Mouse (Mus musculus) neural tube, embryonic 13.5 days (tissue): ENCODE results near the gene Phf20. TPM values are rescaled to one million over a fixed set of nuclear protein-coding genes. Genes with fewer than 3 reads are reported as not detected.

ENCODE experiments used
- ATAC-seq: fragments of 200-750 bp; cut with Nextera tagmentation; 2 replicates; pipeline ENCODE4 v1.8.0; 2017; ENCODE audit warnings: low read depth, mild to moderate bottlenecking, moderate TSS enrichment, moderate library complexity
- H3K27ac ChIP-seq: fragments of 300-500 bp; sonication (generic); replicated peaks from 2 replicates; pipeline ENCODE4 v1.5.1; 2015; ENCODE audit warnings: moderate library complexity, mild to moderate bottlenecking, inconsistent platforms
- H3K27me3 ChIP-seq: fragments of 300-500 bp; sonication (generic); 2 replicates; pipeline ENCODE4 v1.6.1; 2015; ENCODE audit warnings: mild to moderate bottlenecking, inconsistent platforms
- H3K36me3 ChIP-seq: fragments of 300-500 bp; sonication (generic); 2 replicates; pipeline ENCODE4 v1.6.1; 2015; ENCODE audit warnings: mild to moderate bottlenecking, inconsistent platforms
- H3K4me1 ChIP-seq: fragments of 300-500 bp; sonication (generic); replicated peaks from 2 replicates; pipeline ENCODE4 v1.6.1; 2015; ENCODE audit warnings: inconsistent platforms
- H3K4me2 ChIP-seq: fragments of 300-500 bp; sonication (generic); 2 replicates; pipeline ENCODE4 v1.6.1; 2015; ENCODE audit warnings: inconsistent platforms, mild to moderate bottlenecking, moderate library complexity
- H3K4me3 ChIP-seq: fragments of 300-500 bp; sonication (generic); 2 replicates; pipeline ENCODE4 v1.5.1; 2015; ENCODE audit warnings: mild to moderate bottlenecking, inconsistent platforms
- H3K9ac ChIP-seq: fragments of 300-500 bp; sonication (generic); 2 replicates; pipeline ENCODE4 v1.6.1; 2015; ENCODE audit warnings: moderate library complexity, mild to moderate bottlenecking, inconsistent platforms
- H3K9me3 ChIP-seq: fragments of 300-500 bp; sonication (generic); 2 replicates; pipeline ENCODE4 v1.6.1; 2016; ENCODE audit warnings: inconsistent platforms
- WGBS: fragments of 180-500 bp; shearing (Covaris S2); methylation state at CpG from one replicate; pipeline ENCODE4 v1.1.7; 2015; 5-methylcytosine and 5-hydroxymethylcytosine counted together
- polyA plus RNA-seq: library from polyadenylated mRNA; unstranded; fragments of >200 nt; fragmentation: Nextera tagmentation; extraction: Ambion mirVana; gene quantifications from 2 replicates; pipeline ENCODE4 v1.2.1, GENCODE M21; 2015

Gene Phf20
- 101 and 126 TPM in 2 replicates for polyA plus RNA-seq

- peaks cover 35% of the 10 kb centered on the region for H3K4me1 ChIP-seq
- under 1% methylated on average over 72 of the region's 88 CpGs for WGBS
These were observed at the start of gene Phf20 for GRCm38 (mm10) chr2:156196302-156197128. Phf20 (plus strand) TSS chr2:156196466.

DNA sequence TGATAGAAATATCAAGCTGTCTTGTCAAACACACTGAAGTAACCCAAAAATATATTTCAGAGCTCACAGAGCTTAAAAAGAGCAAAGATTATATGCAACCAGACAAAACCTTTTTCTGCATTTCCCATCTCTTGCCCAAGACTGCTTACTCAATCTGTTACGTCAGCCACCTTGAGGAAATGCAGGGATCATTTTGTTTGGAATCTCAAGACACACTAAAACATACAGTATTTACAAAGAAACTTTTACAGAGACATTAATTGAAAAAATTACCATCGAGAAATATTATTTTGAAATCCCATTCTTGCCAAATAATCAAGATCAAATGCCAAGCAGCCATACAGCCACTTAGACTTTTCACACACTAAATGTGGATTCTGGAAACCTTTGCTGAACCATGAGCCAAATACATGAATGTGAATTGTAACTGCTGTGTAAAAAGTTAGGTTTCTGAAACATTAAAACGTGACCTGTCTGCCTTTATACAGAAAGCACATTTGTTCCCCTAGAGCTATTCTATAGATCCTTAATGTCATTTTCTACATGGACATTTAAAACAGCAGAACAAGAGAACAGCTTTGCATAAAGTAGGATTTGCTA, 48.9 kb upstream of the Phf20 start:
- no peak for ATAC-seq
- Histone ChIP-seq H3K4me1 (peaks cover 27% of the 10 kb centered on the region), H3K4me3 (no peak overlapping the region), H3K9ac (no peak overlapping the region), H3K4me2 (no peak overlapping the region), H3K36me3 (peaks cover 50% of the 10 kb centered on the region), H3K27me3 (no peaks in the 10 kb centered on the region), H3K9me3 (no peaks in the 10 kb centered on the region), H3K27ac (no peak overlapping the region)
- 91% methylated on average over 3 of the region's 3 CpGs for WGBS

More at GRCm38 (mm10) chr2:156196302-156197128, at the start of gene Phf20:
- ATAC-seq, result peak; percentile 98
- Histone ChIP-seq H3K4me2 (peak within 1 kb of the TSS; percentile 79), H3K4me3 (peak within 1 kb of the TSS; percentile 75), H3K27ac (peak within 1 kb of the TSS; percentile 97), H3K9me3 (no peaks in the 10 kb centered on the region), H3K9ac (peak within 1 kb of the TSS; percentile 86), H3K27me3 (no peaks in the 10 kb centered on the region), H3K36me3 (peaks cover 10% of the 10 kb centered on the region; the same call in 1 of the 2 replicates)

DNA sequence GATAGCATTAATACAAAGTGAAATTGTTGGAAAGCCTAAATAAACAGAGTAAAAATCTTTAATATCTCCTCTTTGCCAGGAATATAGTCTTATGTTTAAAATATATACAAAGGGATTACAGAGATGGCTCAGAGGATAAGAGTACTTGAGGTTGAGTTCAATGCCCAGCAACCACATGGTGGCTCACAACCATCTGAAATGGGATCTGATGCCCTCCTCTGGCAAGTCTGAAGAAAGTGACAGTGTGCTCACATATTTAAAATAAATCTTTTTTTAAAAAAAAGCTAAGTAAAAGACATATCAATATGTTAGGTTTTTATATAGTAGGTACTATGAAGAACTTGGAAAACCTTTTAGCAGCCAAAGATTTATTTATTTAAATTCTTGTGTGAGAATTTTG, 44.7 kb upstream of the Phf20 start:
- Histone ChIP-seq H3K36me3 (peaks cover 70% of the 10 kb centered on the region), H3K4me3 (no peak overlapping the region), H3K4me1 (0 out of 2 replicates have a peak, but pooled peaks cover 4% of the 10 kb centered on the region), H3K27ac (no peak overlapping the region), H3K27me3 (no peaks in the 10 kb centered on the region), H3K4me2 (no peak overlapping the region), H3K9me3 (no peaks in the 10 kb centered on the region), H3K9ac (no peak overlapping the region)
- ATAC-seq, result no peak

- Histone ChIP-seq H3K9me3 (no peaks in the 10 kb centered on the region), H3K27me3 (no peaks in the 10 kb centered on the region), H3K36me3 (peaks cover 84% of the 10 kb centered on the region), H3K4me3 (no peak overlapping the region), H3K27ac (no peak overlapping the region), H3K4me1 (no peaks in the 10 kb centered on the region), H3K4me2 (no peak overlapping the region), H3K9ac (no peak overlapping the region)
- ATAC-seq, result no peak
- WGBS, result 100% methylated on average over 1 of the region's 1 CpGs
These were observed 30.8 kb upstream of the Phf20 start for GRCm38 (mm10) chr2:156165478-156165877.

GRCm38 (mm10) chr2:156166557-156166956, 29.7 kb upstream of the Phf20 start:
- whole genome bisulfite sequencing, result 95% methylated on average over 5 of the region's 5 CpGs
- H3K27me3 ChIP-seq, result no peaks in the 10 kb centered on the region
- H3K4me1 ChIP-seq, result no peaks in the 10 kb centered on the region
- H3K27ac ChIP-seq, result no peak overlapping the region
- ATAC-seq, result no peak
- peaks cover 88% of the 10 kb centered on the region for H3K36me3 ChIP-seq
- H3K9me3 ChIP-seq, result no peaks in the 10 kb centered on the region
- no peak overlapping the region for H3K4me3 ChIP-seq
- H3K4me2 ChIP-seq, result no peak overlapping the region
- H3K9ac ChIP-seq, result no peak overlapping the region

GRCm38 (mm10) chr2:156177079-156177478, 19.2 kb upstream of the Phf20 start:
- peak overlapping the region; percentile 22; the same call in 1 of the 2 replicates for H3K4me2 ChIP-seq

GRCm38 (mm10) chr2:156177651-156178050, 18.6 kb upstream of the Phf20 start:
- Histone ChIP-seq H3K27ac (no peak overlapping the region), H3K9ac (no peak overlapping the region), H3K36me3 (peaks cover 41% of the 10 kb centered on the region), H3K4me1 (peaks cover 49% of the 10 kb centered on the region), H3K4me3 (peak overlapping the region; percentile 99), H3K9me3 (no peaks in the 10 kb centered on the region), H3K27me3 (no peaks in the 10 kb centered on the region), H3K4me2 (peak overlapping the region; percentile 95)
- ATAC-seq, result no peak
- 78% methylated on average over 7 of the region's 7 CpGs for WGBS

More at GRCm38 (mm10) chr2:156177079-156177478, 19.2 kb upstream of the Phf20 start:
- Histone ChIP-seq H3K36me3 (peaks cover 47% of the 10 kb centered on the region), H3K27me3 (no peaks in the 10 kb centered on the region), H3K27ac (no peak overlapping the region), H3K9ac (no peak overlapping the region), H3K4me3 (no peak overlapping the region), H3K9me3 (no peaks in the 10 kb centered on the region), H3K4me1 (peaks cover 49% of the 10 kb centered on the region)
- ATAC-seq, result no peak
- 91% methylated on average over 6 of the region's 6 CpGs for WGBS

DNA sequence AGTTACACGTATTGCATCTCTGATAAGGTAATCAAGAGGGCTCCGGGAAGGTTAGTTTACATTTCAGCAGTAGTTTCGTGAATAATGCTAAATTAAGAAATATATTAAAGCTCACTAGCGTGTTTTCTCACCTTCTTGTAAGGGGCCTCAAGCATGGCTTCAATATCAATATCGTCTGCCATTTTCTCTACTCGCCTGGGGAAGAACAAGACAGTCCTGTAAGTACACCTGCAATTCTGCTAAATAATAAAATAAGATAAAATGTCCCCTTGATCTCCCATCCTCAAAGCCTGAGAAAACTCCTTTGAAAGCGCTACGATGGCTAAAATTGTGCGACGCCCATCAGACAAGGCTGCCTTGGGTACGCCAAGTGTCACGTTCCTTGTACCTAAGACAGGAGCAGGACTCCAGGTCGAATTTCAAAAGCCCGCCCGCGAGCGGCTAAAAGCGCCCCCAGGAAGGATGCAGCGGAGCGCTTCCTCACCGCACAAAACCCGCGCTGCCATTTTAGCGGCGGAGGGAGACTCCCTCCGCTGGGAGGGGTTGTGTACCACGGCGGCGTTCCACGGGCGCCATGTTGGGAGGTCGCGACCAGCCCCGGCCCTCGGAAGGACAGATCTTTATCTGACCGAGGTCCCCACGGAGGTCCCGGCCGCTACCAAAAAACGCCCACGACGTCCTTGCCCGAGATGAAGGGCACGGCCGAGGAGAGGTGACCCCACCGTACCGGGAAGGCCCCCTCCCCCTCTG, 17.0 kb upstream of the Phf20 start:
- ATAC-seq, result peak; percentile 47
- Histone ChIP-seq H3K4me3 (peak overlapping the region; percentile 99), H3K27ac (peak overlapping the region; percentile 99), H3K9me3 (no peaks in the 10 kb centered on the region), H3K27me3 (no peaks in the 10 kb centered on the region), H3K4me2 (peak overlapping the region; percentile 95), H3K4me1 (peaks cover 45% of the 10 kb centered on the region), H3K9ac (peak overlapping the region; percentile 100), H3K36me3 (peaks cover 29% of the 10 kb centered on the region)
- WGBS, result 1% methylated on average over 47 of the region's 47 CpGs

DNA sequence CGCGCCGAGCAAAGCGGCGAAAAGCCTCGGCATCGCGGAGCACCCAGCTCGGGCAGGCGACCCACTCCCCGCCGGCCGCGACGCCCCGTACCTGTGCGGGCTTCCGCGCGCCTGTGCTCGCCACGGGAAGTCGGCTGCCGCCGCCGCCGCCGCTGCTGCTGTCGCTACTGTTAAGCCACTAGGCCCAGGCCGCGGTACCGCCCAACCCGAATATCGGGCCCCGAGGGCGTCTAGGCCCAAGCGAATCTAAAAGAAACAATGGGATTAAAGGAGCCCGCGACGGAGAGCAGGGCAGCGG, 16.5 kb upstream of the Phf20 start:
- peak overlapping the region; percentile 100 for H3K9ac ChIP-seq
- H3K4me2 ChIP-seq, result peak overlapping the region; percentile 95; the same call in 1 of the 2 replicates
- 0% methylated on average over 34 of the region's 41 CpGs for WGBS
- H3K27me3 ChIP-seq, result no peaks in the 10 kb centered on the region
- H3K4me3 ChIP-seq, result peak overlapping the region; percentile 99
- H3K4me1 ChIP-seq, result peaks cover 43% of the 10 kb centered on the region
- peaks cover 24% of the 10 kb centered on the region for H3K36me3 ChIP-seq
- no peaks in the 10 kb centered on the region for H3K9me3 ChIP-seq
- peak; percentile 17; the same call in 1 of the 2 replicates for ATAC-seq
- peak overlapping the region; percentile 99 for H3K27ac ChIP-seq

GRCm38 (mm10) chr2:156180094-156180821, 16.0 kb upstream of the Phf20 start, which contains the start of gene Rbm39:
Rbm39 (minus strand) TSS chr2:156180238.
- Histone ChIP-seq H3K4me3 (peak within 1 kb of the TSS; percentile 99), H3K4me1 (peaks cover 43% of the 10 kb centered on the region), H3K27ac (peak within 1 kb of the TSS; percentile 99), H3K9me3 (no peaks in the 10 kb centered on the region), H3K4me2 (peak within 1 kb of the TSS; percentile 95), H3K9ac (peak within 1 kb of the TSS; percentile 100), H3K27me3 (no peaks in the 10 kb centered on the region), H3K36me3 (peaks cover 24% of the 10 kb centered on the region)
- peak; percentile 97 for ATAC-seq
- WGBS, result under 1% methylated on average over 47 of the region's 47 CpGs

DNA sequence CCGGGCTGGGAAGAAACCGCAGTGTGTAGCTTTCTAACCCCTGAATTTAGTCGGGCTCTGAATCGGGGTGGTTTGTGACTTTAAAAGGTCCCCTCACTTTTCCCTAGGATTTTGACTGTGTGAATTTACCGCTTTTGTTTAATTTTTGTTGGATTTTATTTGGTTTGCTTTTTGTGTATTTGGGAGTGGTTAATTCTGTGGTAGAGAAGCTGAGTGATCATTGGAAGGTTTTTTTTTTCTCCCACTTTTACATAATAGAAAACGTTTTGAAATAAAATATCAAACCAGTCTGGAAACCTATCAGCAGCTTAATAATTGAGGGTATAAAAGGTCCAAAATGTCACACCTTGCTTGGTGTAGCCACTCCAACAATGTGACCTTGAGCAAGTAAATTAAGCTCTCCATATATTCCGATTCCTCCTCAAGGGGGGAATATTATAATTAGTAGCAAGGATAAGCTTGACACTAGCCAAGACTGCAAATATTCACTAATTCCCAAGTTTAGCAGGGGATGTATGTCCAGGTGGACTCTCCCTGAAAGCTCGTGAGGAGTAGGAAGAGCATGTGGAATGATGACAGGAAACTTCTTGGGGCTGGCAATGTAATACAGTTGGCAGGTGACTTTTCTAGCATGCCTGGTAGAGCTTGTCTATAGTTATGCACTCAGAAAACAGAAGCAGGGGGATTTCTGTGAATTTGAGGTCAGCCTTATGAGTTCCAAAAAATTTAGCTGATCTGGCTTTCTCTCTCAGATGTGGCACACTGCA, 15.3 kb upstream of the Phf20 start:
- peaks cover 38% of the 10 kb centered on the region for H3K4me1 ChIP-seq
- H3K9me3 ChIP-seq, result no peaks in the 10 kb centered on the region
- peak overlapping the region; percentile 99 for H3K4me3 ChIP-seq

More for the DNA sequence above, 15.3 kb upstream of the Phf20 start:
- Histone ChIP-seq H3K4me2 (peak overlapping the region; percentile 65), H3K27ac (peak overlapping the region; percentile 97), H3K27me3 (no peaks in the 10 kb centered on the region), H3K36me3 (peaks cover 19% of the 10 kb centered on the region), H3K9ac (peak overlapping the region; percentile 100)
- no peak for ATAC-seq
- WGBS, result 14% methylated on average over 8 of the region's 8 CpGs
